Mouse (Mus musculus) kidney, postnatal 4 days (tissue): ENCODE measurements around the gene Btaf1.

Source experiments
- DNase-seq, 2 experiments: peaks; one replicate each; pipeline ENCODE4 v3.0.0; 2021; ENCODE audit warnings: mixed read lengths in 2 of 2

Gene Btaf1

DNA sequence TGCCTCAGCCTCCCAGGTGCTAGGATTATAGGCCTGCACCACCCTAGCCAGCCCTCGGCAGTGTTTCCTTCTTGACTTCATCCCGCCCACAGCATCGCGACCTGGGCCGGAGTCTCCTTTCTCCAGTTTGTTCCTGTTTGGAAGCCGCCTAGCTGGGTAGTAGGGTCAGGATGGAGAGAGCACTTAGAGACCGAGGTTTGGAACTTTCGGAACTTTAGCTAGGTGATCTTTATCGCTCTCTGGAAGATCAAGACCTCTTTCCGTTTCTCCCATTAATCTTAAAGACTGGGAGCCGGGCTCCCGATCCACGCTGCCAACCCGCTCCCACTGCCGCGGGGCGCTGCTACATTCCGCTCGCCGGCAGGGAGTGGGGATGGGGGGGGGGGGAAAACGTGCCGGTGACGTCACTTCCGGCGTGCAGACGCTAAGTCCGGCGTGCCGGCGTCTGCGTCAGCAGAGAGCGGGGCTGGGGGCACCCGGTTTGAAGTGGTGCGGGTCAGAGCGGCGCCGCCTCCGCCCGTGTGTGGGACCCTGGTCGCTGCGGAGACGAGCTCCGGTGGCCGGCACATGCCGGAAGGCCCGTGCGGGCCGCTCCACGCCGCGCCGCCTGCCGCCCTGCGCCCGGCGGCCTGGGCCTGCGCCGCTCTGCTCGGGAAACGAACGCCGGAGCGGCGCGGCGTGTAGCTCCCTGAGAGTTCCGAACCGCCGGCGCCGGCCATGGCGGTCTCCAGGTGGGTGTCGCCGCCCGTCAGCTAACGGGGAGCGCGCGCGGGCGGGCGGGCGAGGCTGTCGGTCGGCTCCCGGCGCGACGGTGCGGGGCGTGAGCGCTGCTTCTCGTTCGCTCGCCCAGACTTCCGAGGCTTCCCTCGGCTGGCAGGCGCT lies at the start of gene Btaf1:
Gene Btaf1 (plus strand): TSS at position 409 of the 882 bp plus-strand sequence.
- peak; percentile 85 to 92 for DNase-seq

- no peak for DNase-seq
Measured at GRCm38 (mm10) chr19:36877329-36877728, 48.5 kb upstream of the Btaf1 start.

DNA sequence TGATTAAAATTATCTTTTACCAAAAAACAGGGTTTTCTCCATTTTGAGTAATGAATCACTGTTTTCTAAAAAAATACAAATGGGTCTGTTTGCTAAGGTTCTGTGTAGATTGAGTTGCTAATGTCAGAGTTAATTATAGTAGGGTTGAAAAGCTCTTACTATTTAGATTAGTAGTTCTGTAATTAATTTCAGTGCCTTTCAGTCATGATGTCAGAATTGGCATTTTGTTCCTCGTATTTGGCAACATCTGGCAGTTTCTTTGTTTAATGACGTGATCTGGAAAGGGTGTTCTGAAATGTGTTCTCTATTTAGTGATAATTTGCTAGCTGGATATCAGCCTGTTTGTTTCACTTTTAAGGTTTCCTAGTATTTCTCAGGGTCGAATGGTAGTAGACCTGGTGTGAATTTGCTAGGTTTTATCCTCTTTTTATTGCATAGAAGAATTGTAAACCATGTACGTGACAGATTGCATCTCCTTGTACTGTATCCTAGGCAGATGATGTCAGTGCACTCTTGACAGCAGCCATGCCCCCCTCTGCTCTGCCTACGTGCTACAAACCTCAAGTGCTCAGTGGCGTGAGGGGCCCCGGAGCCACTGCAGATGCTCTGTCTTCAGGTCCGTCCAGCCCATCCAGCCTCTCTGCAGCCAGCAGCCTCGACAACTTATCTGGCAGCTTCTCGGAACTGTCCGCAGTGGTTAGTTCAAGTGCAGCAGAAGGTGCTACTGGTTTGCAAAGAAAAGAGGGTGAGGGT lies 47.0 kb upstream of the Btaf1 start:
- DNase-seq, result no peak

- DNase-seq, result peak; percentile 52 to 59
Measured at GRCm38 (mm10) chr19:36883119-36883518, 42.8 kb upstream of the Btaf1 start.

- peak in 1 of 2 experiments; percentile 17 for DNase-seq
Measured at GRCm38 (mm10) chr19:36886316-36886715, 39.6 kb upstream of the Btaf1 start.

- no peak for DNase-seq
Measured at GRCm38 (mm10) chr19:36887706-36888105, 38.2 kb upstream of the Btaf1 start.

GRCm38 (mm10) chr19:36891746-36892145 lies 34.1 kb upstream of the Btaf1 start:
- no peak for DNase-seq

GRCm38 (mm10) chr19:36896791-36897569 lies 28.9 kb upstream of the Btaf1 start:
- peak; percentile 14 to 15 for DNase-seq

GRCm38 (mm10) chr19:36897778-36898177 lies 28.1 kb upstream of the Btaf1 start:
- peak; percentile 54 for DNase-seq

GRCm38 (mm10) chr19:36903377-36903776 lies 22.5 kb upstream of the Btaf1 start:
- DNase-seq, result no peak

DNA sequence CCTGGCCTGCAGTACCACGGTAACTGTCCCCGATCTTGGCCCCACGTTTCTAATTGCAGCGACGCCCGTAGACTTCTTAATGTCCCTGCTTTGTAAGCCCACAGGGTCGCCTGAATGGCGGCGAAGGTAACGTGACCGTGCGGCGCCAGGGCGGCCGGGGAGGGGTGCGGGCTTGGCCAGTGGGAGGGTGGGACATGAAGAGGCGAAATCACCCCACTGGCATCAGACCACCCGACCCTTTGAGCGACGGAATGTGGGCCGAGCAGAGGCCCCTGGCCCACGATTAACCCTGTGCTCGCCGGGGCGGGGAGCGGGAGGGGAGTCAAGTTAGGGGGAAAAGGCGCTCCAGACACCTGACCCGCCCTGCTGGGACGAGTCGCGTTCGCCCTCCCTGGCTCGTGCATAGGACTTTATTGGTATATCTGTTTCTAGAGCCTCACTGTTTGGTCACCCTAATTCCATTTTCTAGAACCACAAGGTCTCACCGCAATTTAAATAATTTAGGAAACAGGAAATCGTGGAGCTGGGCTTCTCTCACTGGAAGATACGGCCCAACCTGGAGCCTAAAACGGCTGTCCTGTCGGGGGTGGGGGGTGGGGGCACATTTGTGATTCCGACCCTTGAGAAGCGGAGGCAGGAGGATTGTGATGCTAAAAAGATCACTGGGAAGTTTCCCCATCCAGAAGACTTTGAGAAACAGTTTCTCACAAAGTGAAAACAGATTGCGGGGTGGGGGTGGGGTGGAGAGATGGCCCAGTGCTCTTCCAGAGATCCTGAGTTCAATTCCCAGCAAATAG lies 21.5 kb upstream of the Btaf1 start:
- peak; percentile 56 to 66 for DNase-seq

- DNase-seq, result no peak
Measured at GRCm38 (mm10) chr19:36909150-36909549, 16.7 kb upstream of the Btaf1 start.

DNA sequence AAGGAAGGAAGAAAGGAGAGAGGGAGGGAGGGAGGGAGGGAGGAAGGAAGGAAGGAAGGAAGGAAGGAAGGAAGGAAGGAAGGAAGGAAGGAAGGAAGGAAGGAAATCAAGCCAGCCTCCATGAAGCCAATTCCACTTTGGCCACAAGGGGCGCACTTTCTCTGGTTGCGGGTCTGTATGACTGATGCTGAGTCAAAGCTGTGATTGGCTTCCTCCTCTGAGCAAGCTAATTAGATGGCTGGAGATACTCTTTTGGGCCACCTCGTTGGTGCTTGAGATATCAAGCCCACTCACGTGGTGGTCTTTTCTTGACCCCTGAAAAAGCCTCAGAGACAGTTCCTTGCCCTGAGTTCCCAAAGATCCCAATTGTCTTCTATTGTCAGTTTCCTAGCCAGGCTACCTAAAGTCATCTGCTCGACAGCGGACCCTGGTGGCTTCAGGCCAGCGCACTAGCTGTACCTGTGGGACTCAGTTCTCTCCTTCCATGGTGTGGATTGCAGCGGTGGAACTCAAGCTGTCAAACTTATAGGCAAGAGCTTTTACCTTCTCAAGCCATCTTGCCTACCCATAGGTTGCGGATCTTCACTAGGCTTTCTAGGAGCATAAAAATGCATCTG lies 16.1 kb upstream of the Btaf1 start:
- peak; percentile 82 to 85 for DNase-seq

- DNase-seq, result no peak
Measured at GRCm38 (mm10) chr19:36910424-36911045, 15.3 kb upstream of the Btaf1 start.

GRCm38 (mm10) chr19:36913064-36913463 lies 12.8 kb upstream of the Btaf1 start:
- no peak for DNase-seq

DNA sequence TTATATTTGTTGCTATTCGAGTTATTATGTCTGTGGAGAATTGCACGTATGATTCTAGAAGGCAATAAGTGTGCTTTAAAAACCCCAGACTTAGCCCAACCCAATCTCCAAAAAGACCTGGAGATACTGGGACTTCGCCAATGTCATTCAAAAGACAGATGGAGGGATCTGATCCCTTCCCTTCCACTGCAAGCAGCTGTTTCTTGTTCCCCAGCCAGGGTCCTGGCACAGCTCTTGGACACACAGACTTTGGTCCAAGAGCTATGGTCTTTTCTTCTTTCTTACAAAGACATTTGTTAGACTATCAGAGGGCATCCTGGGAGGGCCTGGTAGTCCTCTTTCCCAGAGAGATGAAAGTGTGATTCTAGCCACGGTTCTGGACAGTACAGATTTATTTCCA lies 9.7 kb upstream of the Btaf1 start:
- no peak for DNase-seq

GRCm38 (mm10) chr19:36916876-36917389 lies 8.9 kb upstream of the Btaf1 start:
- no peak for DNase-seq

GRCm38 (mm10) chr19:36918441-36919301 lies 7.2 kb upstream of the Btaf1 start:
- peak; percentile 87 to 89 for DNase-seq

DNA sequence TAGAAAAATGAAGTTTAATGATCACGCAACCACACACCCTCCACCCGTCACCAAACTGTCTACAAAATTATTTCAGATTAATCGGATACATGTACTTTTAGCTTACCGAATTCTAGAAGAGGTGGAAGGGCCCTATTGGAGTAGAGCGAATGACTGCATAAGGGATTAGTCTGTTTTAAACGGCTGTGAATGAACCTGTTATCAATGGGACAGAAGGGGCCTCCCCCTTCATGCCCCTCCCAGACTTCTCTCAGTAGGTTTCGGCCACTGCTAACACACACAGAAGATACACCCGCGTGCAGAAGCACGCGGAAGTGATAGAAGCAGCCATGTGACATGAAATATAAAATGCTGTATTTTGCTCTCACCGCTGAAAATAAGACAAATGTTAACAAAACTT lies 6.4 kb upstream of the Btaf1 start, which contains the start of gene Fgfbp3:
Gene Fgfbp3 (minus strand): TSS at position 150 of the 400 bp plus-strand sequence.
- no peak for DNase-seq

DNA sequence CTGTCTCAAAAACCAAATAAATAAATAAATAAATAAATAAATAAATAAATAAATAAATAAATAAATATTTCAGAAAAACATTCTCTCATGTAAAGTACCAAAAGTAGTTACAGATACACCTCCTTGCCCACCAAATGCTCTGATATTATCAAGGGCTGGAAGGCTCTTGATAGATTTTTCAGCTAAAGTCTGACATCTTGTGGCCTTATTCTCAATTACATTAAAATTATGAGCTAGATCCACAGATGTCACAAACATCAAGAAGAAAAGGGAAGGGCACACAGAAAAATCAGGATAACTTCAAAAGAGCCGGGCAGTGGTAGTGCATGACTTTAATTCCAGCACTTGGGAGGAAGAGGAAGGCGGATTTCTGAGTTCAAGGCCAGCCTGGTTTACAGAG lies 3.9 kb upstream of the Btaf1 start:
- DNase-seq, result no peak
